Mouse (Mus musculus) kidney, adult 2 months (tissue): ENCODE measurements around the gene Rrp1.

ENCODE experiments used
- CTCF ChIP-seq: fragments of 200-500 bp; conservative IDR thresholded peaks from 2 replicates; pipeline ENCODE4 v1.5.1; 2011; ENCODE audit warnings: low read depth, mild to moderate bottlenecking, control low read depth, low read length, moderate library complexity, mixed read lengths; ENCODE audit not compliant: insufficient read depth, insufficient read length
- POLR2A ChIP-seq: fragments of 200-500 bp; IDR thresholded peaks from one replicate; pipeline ENCODE4 v1.6.1; 2011; ENCODE audit warnings: low read depth, low read length, control low read depth

DNA sequence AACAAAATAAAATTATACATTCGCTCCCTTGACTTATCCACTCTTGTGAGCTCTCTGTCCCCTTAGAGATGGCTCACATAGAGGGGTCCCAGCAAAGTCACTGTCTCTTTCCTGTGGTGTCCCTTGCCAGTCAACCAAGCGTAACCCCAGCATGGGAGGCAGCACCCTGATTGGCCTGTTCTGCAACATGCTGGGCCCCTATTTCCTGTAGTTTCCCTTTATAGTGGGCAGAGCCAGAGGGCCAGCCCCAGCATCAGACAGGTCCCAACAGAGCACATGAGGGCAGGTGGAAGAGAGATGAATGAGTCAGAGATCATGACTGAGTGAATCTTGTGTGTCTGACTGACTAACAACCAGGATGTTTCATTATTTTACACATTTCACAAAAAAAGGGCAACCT is 8.1 kb upstream of the Rrp1 start:
- TF ChIP-seq CTCF (no peak), POLR2A (no peak)
